Mouse (Mus musculus) intestine, postnatal 0 days (tissue): ENCODE measurements around the gene Magoh. TPM values are rescaled to one million over a fixed set of nuclear protein-coding genes. Genes with fewer than 3 reads are reported as not detected.

Experiments used
- ATAC-seq: fragments of 200-750 bp; cut with Nextera tagmentation; 2 replicates; pipeline ENCODE4 v1.8.0; 2017; ENCODE audit warnings: mild to moderate bottlenecking, moderate TSS enrichment, moderate library complexity
- H3K27ac ChIP-seq: fragments of 300-500 bp; sonication (generic); 2 replicates; pipeline ENCODE4 v1.5.1; 2014; ENCODE audit warnings: mild to moderate bottlenecking, low read depth, low read length, moderate library complexity
- H3K27me3 ChIP-seq: fragments of 300-500 bp; sonication (generic); replicated peaks from 2 replicates; pipeline ENCODE4 v1.6.1; 2014; ENCODE audit warnings: low read length, mixed read lengths; ENCODE audit not compliant: control insufficient read depth, insufficient read depth
- H3K36me3 ChIP-seq: fragments of 300-500 bp; sonication (generic); 2 replicates; pipeline ENCODE4 v1.6.1; 2014; ENCODE audit warnings: mild to moderate bottlenecking, moderate library complexity; ENCODE audit not compliant: control insufficient read depth, insufficient read depth
- H3K4me1 ChIP-seq: fragments of 300-500 bp; sonication (generic); replicated peaks from 2 replicates; pipeline ENCODE4 v1.6.1; 2014; ENCODE audit warnings: antibody characterized with exemption, low read length, mixed read lengths; ENCODE audit not compliant: control insufficient read depth, insufficient read depth
- H3K4me2 ChIP-seq: fragments of 300-500 bp; sonication (generic); replicated peaks from 2 replicates; pipeline ENCODE4 v1.6.1; 2014; ENCODE audit warnings: low read depth, mild to moderate bottlenecking, moderate library complexity
- H3K4me3 ChIP-seq: fragments of 300-500 bp; sonication (generic); 2 replicates; pipeline ENCODE4 v1.5.1; 2014; ENCODE audit warnings: low read depth, low read length
- H3K9ac ChIP-seq: fragments of 300-500 bp; sonication (generic); 2 replicates; pipeline ENCODE4 v1.6.1; 2014; ENCODE audit warnings: mild to moderate bottlenecking, low read depth, low read length
- H3K9me3 ChIP-seq: fragments of 300-500 bp; sonication (generic); 2 replicates; pipeline ENCODE4 v1.6.1; 2016; ENCODE audit warnings: mixed run types; ENCODE audit not compliant: control insufficient read depth
- CTCF ChIP-seq: sonication (generic); IDR thresholded peaks from 2 replicates; pipeline ENCODE4 v1.5.1; 2016; ENCODE audit warnings: low read depth, mild to moderate bottlenecking, control low read depth, antibody characterized with exemption, moderate library complexity
- WGBS: fragments of 180-500 bp; shearing (Covaris S2); extraction: QIAGEN DNeasy Blood & Tissue Kit; methylation state at CpG from one replicate; pipeline ENCODE4 v1.1.7; 2014; 5-methylcytosine and 5-hydroxymethylcytosine counted together
- polyA plus RNA-seq: library from polyadenylated mRNA; unstranded; fragments of >200 nt; fragmentation: Nextera tagmentation; extraction: Ambion mirVana; gene quantifications from 2 replicates; pipeline ENCODE4 v1.2.1, GENCODE M21; 2015

Magoh gene
- polyA plus RNA-seq, result 114 and 121 TPM in 2 replicates

- Histone ChIP-seq H3K9me3 (no peaks in the 10 kb centered on the region), H3K36me3 (peaks cover 16% of the 10 kb centered on the region), H3K9ac (peak within 1 kb of the TSS; percentile 87), H3K4me3 (peak within 1 kb of the TSS; percentile 69), H3K4me1 (no peaks in the 10 kb centered on the region; the same call in 1 of the 2 replicates), H3K4me2 (peak within 1 kb of the TSS; percentile 73), H3K27ac (peak within 1 kb of the TSS; percentile 74), H3K27me3 (no peaks in the 10 kb centered on the region)
- no peak for TF ChIP-seq CTCF
- ATAC-seq, result peak; percentile 97
- WGBS, result 2% methylated on average over 48 of the region's 48 CpGs
Observed at GRCm38 (mm10) chr4:107879254-107880050, at the start of gene Magoh. Magoh (plus strand) TSS chr4:107879755.

GRCm38 (mm10) chr4:107830189-107830588 is 49.4 kb upstream of the Magoh start:
- Histone ChIP-seq H3K27me3 (no peaks in the 10 kb centered on the region), H3K4me3 (no peak overlapping the region), H3K27ac (no peak overlapping the region), H3K4me1 (no peaks in the 10 kb centered on the region), H3K9me3 (no peaks in the 10 kb centered on the region), H3K4me2 (no peak overlapping the region), H3K9ac (no peak overlapping the region), H3K36me3 (no peaks in the 10 kb centered on the region; the same call in 1 of the 2 replicates)
- WGBS, result 72% methylated on average over 10 of the region's 10 CpGs
- no peak for TF ChIP-seq CTCF
- no peak for ATAC-seq

- Histone ChIP-seq H3K36me3 (no peaks in the 10 kb centered on the region; the same call in 1 of the 2 replicates), H3K4me3 (no peak overlapping the region), H3K9me3 (no peaks in the 10 kb centered on the region), H3K4me2 (no peak overlapping the region), H3K27ac (no peak overlapping the region), H3K4me1 (no peaks in the 10 kb centered on the region), H3K9ac (no peak overlapping the region), H3K27me3 (no peaks in the 10 kb centered on the region)
- WGBS, result 70% methylated on average over 7 of the region's 7 CpGs
- TF ChIP-seq CTCF, result no peak
- ATAC-seq, result no peak
Observed at GRCm38 (mm10) chr4:107830821-107831221, 48.7 kb upstream of the Magoh start.

GRCm38 (mm10) chr4:107831678-107832077 is 47.9 kb upstream of the Magoh start:
- no peaks in the 10 kb centered on the region for H3K27me3 ChIP-seq
- no peaks in the 10 kb centered on the region; the same call in 1 of the 2 replicates for H3K36me3 ChIP-seq
- no peak overlapping the region for H3K4me2 ChIP-seq
- no peak overlapping the region for H3K4me3 ChIP-seq
- H3K9me3 ChIP-seq, result no peaks in the 10 kb centered on the region
- WGBS, result 93% methylated on average over 6 of the region's 6 CpGs
- H3K27ac ChIP-seq, result no peak overlapping the region
- H3K4me1 ChIP-seq, result no peaks in the 10 kb centered on the region
- no peak for ATAC-seq
- TF ChIP-seq CTCF, result no peak
- no peak overlapping the region for H3K9ac ChIP-seq

- no peak for TF ChIP-seq CTCF
- no peak for ATAC-seq
Observed at GRCm38 (mm10) chr4:107833525-107833924, 46.0 kb upstream of the Magoh start.

GRCm38 (mm10) chr4:107834643-107835314 is 44.8 kb upstream of the Magoh start:
- no peaks in the 10 kb centered on the region for H3K9me3 ChIP-seq
- no peak overlapping the region for H3K4me3 ChIP-seq
- no peak overlapping the region for H3K9ac ChIP-seq
- ATAC-seq, result peak; percentile 74
- no peaks in the 10 kb centered on the region for H3K4me1 ChIP-seq
- WGBS, result 41% methylated on average over 22 of the region's 22 CpGs
- peak; percentile 36; the same call in 1 of the 2 replicates for TF ChIP-seq CTCF
- no peak overlapping the region for H3K27ac ChIP-seq
- no peaks in the 10 kb centered on the region for H3K27me3 ChIP-seq
- no peaks in the 10 kb centered on the region; the same call in 1 of the 2 replicates for H3K36me3 ChIP-seq
- H3K4me2 ChIP-seq, result peak overlapping the region; percentile 51

More at GRCm38 (mm10) chr4:107833525-107833924, 46.0 kb upstream of the Magoh start:
- no peak overlapping the region for H3K4me2 ChIP-seq
- no peak overlapping the region for H3K4me3 ChIP-seq
- H3K9me3 ChIP-seq, result no peaks in the 10 kb centered on the region
- H3K9ac ChIP-seq, result no peak overlapping the region
- WGBS, result 68% methylated on average over 5 of the region's 5 CpGs
- H3K27me3 ChIP-seq, result no peaks in the 10 kb centered on the region
- H3K36me3 ChIP-seq, result no peaks in the 10 kb centered on the region; the same call in 1 of the 2 replicates
- no peak overlapping the region for H3K27ac ChIP-seq
- H3K4me1 ChIP-seq, result no peaks in the 10 kb centered on the region
